Mouse (Mus musculus) brain, embryonic 14.5 days (tissue): ENCODE data around the gene Tnfrsf12a.

Source experiments
- CTCF ChIP-seq: fragments of 200-500 bp; IDR thresholded peaks from 2 replicates; pipeline ENCODE4 v1.5.1; 2012; ENCODE audit warnings: inconsistent platforms, mild to moderate bottlenecking, moderate library complexity, borderline replicate concordance; ENCODE audit not compliant: insufficient read depth, insufficient read length; ENCODE audit errors: extremely low read depth
- POLR2A ChIP-seq: fragments of 200-500 bp; IDR thresholded peaks from 2 replicates; pipeline ENCODE4 v1.6.1; 2012; ENCODE audit warnings: mild to moderate bottlenecking, inconsistent platforms, borderline replicate concordance; ENCODE audit not compliant: poor library complexity, insufficient read depth, insufficient read length, severe bottlenecking; ENCODE audit errors: extremely low read depth

DNA sequence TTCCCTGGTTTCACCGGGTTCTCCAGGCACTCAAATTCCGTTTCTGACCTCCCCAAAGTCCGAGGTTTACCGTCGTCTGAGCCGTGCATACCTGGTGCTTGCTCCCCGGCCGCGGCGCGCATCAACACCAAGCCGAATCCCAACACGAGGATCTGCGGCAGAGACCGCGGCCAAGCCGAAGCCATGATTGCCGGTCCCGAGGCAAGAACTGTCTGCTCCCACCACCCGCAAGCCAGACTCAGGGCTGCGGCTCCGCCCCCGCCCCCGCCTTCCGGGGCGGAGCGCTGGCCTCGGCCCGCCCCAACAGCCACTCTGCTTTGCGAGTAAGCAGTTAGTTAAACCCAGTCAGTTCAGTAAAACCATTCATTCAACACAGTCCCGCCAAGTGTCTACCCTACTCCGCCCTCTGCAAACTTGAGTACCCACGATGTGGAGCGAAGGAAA, at the start of gene Tnfrsf12a:
- TF ChIP-seq POLR2A (peak; percentile 33; the same call in 1 of the 2 replicates), CTCF (no peak)
